ENCODE assay signal across 8 mouse cellular contexts in the genomic region with DNA sequence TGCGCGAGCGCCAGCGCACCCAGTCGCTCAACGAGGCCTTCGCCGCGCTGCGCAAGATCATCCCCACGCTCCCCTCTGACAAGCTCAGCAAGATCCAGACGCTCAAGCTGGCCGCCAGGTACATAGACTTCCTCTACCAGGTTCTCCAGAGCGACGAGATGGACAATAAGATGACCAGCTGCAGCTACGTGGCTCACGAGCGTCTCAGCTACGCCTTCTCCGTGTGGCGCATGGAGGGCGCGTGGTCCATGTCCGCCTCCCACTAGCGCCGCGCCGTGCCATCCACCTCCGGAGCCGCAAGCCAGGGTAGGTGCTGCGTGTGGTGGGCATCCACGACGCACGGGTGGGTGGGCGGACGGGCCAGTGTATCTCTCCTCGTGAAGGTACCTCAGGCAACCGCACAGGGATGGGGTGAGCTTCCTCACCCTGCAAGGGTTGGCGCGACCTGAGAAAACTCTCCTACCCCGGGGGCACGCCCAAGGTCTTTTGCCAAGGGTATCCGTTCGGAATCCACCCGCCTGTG. TPM values are rescaled to one million over a fixed set of nuclear protein-coding genes. Genes with fewer than 3 reads are reported as not detected.
DNase-seq lines count a peak whose midpoint lies in the region; ATAC-seq and TF ChIP-seq lines count a peak whose summit lies in the region.

No protein-coding gene starts in this region.

- 1% methylated on average over 45 of the region's 45 CpGs for WGBS in forebrain, embryonic 16.5 days
- 4% methylated on average over 45 of the region's 45 CpGs for WGBS in liver, embryonic 14.5 days (ENCODE audit: insufficient replicate concordance)

- DNase-seq in layer of hippocampus, postnatal 10 days (ENCODE audit: low spot score in 2 of 2): peak; percentile 18 to 35
- no peak for DNase-seq in layer of hippocampus, adult 11-12 months (ENCODE audit: low spot score)
- DNase-seq in brain, adult 2 months (ENCODE audit: low read depth, low spot score): peak; percentile 49
- no peak for DNase-seq in liver, embryonic 14.5 days (ENCODE audit: low read depth in 3 of 3, low spot score in 3 of 3)
- DNase-seq in urinary bladder, postnatal 36 days (ENCODE audit: low spot score in 2 of 2): no peak
- no peak for DNase-seq in natural killer cell, adult 2 months (ENCODE audit: low spot score in 2 of 2)

- H3K9me3 ChIP-seq in forebrain, embryonic 16.5 days (ENCODE audit: control insufficient read depth, low read length): no peaks in the 10 kb centered on the region
- H3K9me3 ChIP-seq in liver, embryonic 14.5 days (ENCODE audit: control insufficient read depth, low read length): no peaks in the 10 kb centered on the region

- peaks cover 11% of the 10 kb centered on the region for H3K4me1 ChIP-seq in forebrain, embryonic 16.5 days (replicated peaks; ENCODE audit: control insufficient read depth, insufficient read depth, low read length)
- H3K4me1 ChIP-seq in liver, embryonic 14.5 days (replicated peaks; ENCODE audit: control insufficient read depth in 2 of 2, insufficient read depth in 2 of 2, low read length in 1 of 2): no peaks in the 10 kb centered on the region

- no peak for TF ChIP-seq EP300 in liver, embryonic 14.5 days (IDR thresholded peaks at IDR 0.05; ENCODE audit: low read depth)

- no peak for TF ChIP-seq CTCF in liver, embryonic 14.5 days (IDR thresholded peaks at IDR 0.05; ENCODE audit: low read depth)

- no peak overlapping the region for H3K27ac ChIP-seq in forebrain, embryonic 16.5 days (ENCODE audit: low read length)
- H3K27ac ChIP-seq in liver, embryonic 14.5 days: no peak overlapping the region

- no peak overlapping the region; the same call in 1 of the 2 replicates for H3K9ac ChIP-seq in forebrain, embryonic 16.5 days (replicated peaks; ENCODE audit: low read depth, low read length)
- no peak overlapping the region for H3K9ac ChIP-seq in liver, embryonic 14.5 days (replicated peaks)

- peak overlapping the region; percentile 67 for H3K4me2 ChIP-seq in forebrain, embryonic 16.5 days (ENCODE audit: low read length)
- H3K4me2 ChIP-seq in liver, embryonic 14.5 days (ENCODE audit: low read depth): peak overlapping the region; percentile 51

- H3K36me3 ChIP-seq in forebrain, embryonic 16.5 days (ENCODE audit: control insufficient read depth, insufficient read depth): no peaks in the 10 kb centered on the region
- no peaks in the 10 kb centered on the region for H3K36me3 ChIP-seq in liver, embryonic 14.5 days (replicated peaks; ENCODE audit: control insufficient read depth, insufficient read depth, low read depth)

- peak overlapping the region; percentile 37 for H3K4me3 ChIP-seq in forebrain, embryonic 16.5 days (replicated peaks; ENCODE audit: low read length)
- H3K4me3 ChIP-seq in liver, embryonic 14.5 days (ENCODE audit: insufficient read depth in 1 of 2, low read depth in 2 of 2, low read length in 2 of 2): peak overlapping the region in 1 of 2 experiments; percentile 38; a peak in 3 of 4 replicates

- peaks cover 53% of the 10 kb centered on the region for H3K27me3 ChIP-seq in forebrain, embryonic 16.5 days (replicated peaks; ENCODE audit: control insufficient read depth, insufficient read depth, low read length)
- peaks cover 33% of the 10 kb centered on the region for H3K27me3 ChIP-seq in liver, embryonic 14.5 days (ENCODE audit: control insufficient read depth, insufficient read depth, low read length)

- ATAC-seq in forebrain, embryonic 16.5 days: peak; percentile 50; the same call in 1 of the 2 replicates
- no peak for ATAC-seq in liver, embryonic 14.5 days (ENCODE audit: insufficient read depth)
- ATAC-seq in erythroid progenitor cell, adult 5-6 weeks (replicated peaks; ENCODE audit: low FRiP score, poor library complexity, severe bottlenecking): no peak

RNA-seq across cellular contexts. Expression of a gene that starts 0.6 kb away (rescaled TPM):
- 1 to 10 TPM; 1.8 to 2.1 TPM for total RNA-seq in layer of hippocampus, postnatal 10 days (2021)
- 0.52 and 0.68 TPM in 2 replicates for polyA plus RNA-seq in forebrain, embryonic 16.5 days (2015; fragmentation: Nextera tagmentation; extraction: Ambion mirVana)
- 0.26 TPM in 2 replicates for polyA plus RNA-seq in liver, embryonic 14.5 days (2012; rRNA removed)
- polyA plus RNA-seq in liver, embryonic 14.5 days (2014; fragmentation: Nextera tagmentation; extraction: Ambion mirVana): 0.27 TPM in 1 of 2 replicates, not detected in the other
- total RNA-seq in erythroid progenitor cell, adult 5-6 weeks (2015; ENCODE audit: low replicate concordance): not detected in 2 replicates
- not detected in 2 replicates for total RNA-seq in erythroid progenitor cell, adult 5-6 weeks (2017; ENCODE audit: low replicate concordance)

Comparison
In these comparisons a context has a peak if more than half of its experiments do, and no peak if none do; other contexts are left out.
1. DNase-seq: peak in layer of hippocampus, postnatal 10 days (2 of 2) and brain, adult 2 months (single experiment); none in layer of hippocampus, adult 11-12 months (single experiment), liver, embryonic 14.5 days (0 of 3), urinary bladder, postnatal 36 days (0 of 2) and natural killer cell, adult 2 months (0 of 2).